Mouse (Mus musculus) CH12.LX (cell line): Measurements from ENCODE around the gene Ints7.

ENCODE experiments used
- MYC ChIP-seq: IDR thresholded peaks from 2 replicates; pipeline ENCODE4 v1.6.1; 2011; ENCODE audit warnings: low read depth, mild to moderate bottlenecking, improper control_type of control experiment, low read length
- TBP ChIP-seq: conservative IDR thresholded peaks from 2 replicates; pipeline ENCODE4 v1.6.1; 2011; ENCODE audit warnings: low read depth, low read length, improper control_type of control experiment
- ZKSCAN1 ChIP-seq: IDR thresholded peaks from 2 replicates; pipeline ENCODE4 v1.6.1; 2012; ENCODE audit warnings: low read depth, inconsistent platforms, low read length, improper control_type of control experiment, borderline replicate concordance

DNA sequence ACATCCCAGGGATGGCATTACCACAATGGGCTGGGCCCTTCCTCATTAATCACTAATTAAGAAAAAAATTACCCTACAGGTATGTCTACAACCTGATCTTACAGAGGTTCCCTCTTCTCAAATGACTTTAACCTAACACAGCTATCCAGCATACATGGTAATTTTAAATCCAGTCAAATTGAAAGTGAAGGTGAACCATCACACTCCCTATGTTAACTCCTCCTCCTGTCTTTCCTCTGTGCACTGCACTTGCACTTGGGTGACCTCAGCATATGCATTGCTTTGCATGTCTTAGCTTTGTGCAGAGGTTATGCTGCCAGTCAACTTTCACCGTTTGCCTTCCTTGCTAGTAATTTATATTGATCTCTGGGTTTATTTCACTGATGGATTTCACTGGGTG lies 34.1 kb downstream of the Ints7 start:
- TF ChIP-seq ZKSCAN1 (no peak), MYC (no peak), TBP (no peak)
